Mouse (Mus musculus) urinary bladder, postnatal 14 days (tissue): ENCODE results near the gene Limch1.

Source experiments
- DNase-seq: peaks from one replicate; pipeline ENCODE4 v3.0.0; 2021; ENCODE audit warnings: low spot score

Gene Limch1

GRCm38 (mm10) chr5:66881901-66882341, 136.3 kb downstream of the Limch1 start:
- no peak for DNase-seq

- no peak for DNase-seq
Measured at GRCm38 (mm10) chr5:66882718-66883117, 137.1 kb downstream of the Limch1 start.

- no peak for DNase-seq
Measured at GRCm38 (mm10) chr5:66884505-66884904, 138.9 kb downstream of the Limch1 start.

GRCm38 (mm10) chr5:66886410-66887120, 140.9 kb downstream of the Limch1 start:
- DNase-seq = no peak

GRCm38 (mm10) chr5:66888061-66888460, 142.4 kb downstream of the Limch1 start:
- DNase-seq = no peak

- DNase-seq = no peak
Measured at GRCm38 (mm10) chr5:66889337-66889736, 143.7 kb downstream of the Limch1 start.

- DNase-seq = no peak
Measured at GRCm38 (mm10) chr5:66895440-66896120, 150.0 kb downstream of the Limch1 start.

GRCm38 (mm10) chr5:66897584-66897983, 152.0 kb downstream of the Limch1 start:
- DNase-seq = no peak

GRCm38 (mm10) chr5:66898252-66898651, 152.6 kb downstream of the Limch1 start:
- DNase-seq = no peak

GRCm38 (mm10) chr5:66898811-66899430, 153.3 kb downstream of the Limch1 start:
- no peak for DNase-seq

- DNase-seq = no peak
Measured at GRCm38 (mm10) chr5:66901116-66901515, 155.5 kb downstream of the Limch1 start.

GRCm38 (mm10) chr5:66904835-66905234, 159.2 kb downstream of the Limch1 start:
- DNase-seq = no peak

GRCm38 (mm10) chr5:66908883-66909282, 163.3 kb downstream of the Limch1 start:
- DNase-seq = no peak

- DNase-seq = no peak
Measured at GRCm38 (mm10) chr5:66909962-66910361, 164.3 kb downstream of the Limch1 start.

GRCm38 (mm10) chr5:66910610-66911009, 165.0 kb downstream of the Limch1 start:
- DNase-seq = no peak

GRCm38 (mm10) chr5:66911068-66911467, 165.4 kb downstream of the Limch1 start:
- no peak for DNase-seq

GRCm38 (mm10) chr5:66913791-66914190, 168.2 kb downstream of the Limch1 start:
- DNase-seq = no peak

GRCm38 (mm10) chr5:66917353-66918315, 172.0 kb downstream of the Limch1 start:
- no peak for DNase-seq

GRCm38 (mm10) chr5:66918316-66919305, 173.0 kb downstream of the Limch1 start:
- no peak for DNase-seq

- DNase-seq = no peak
Measured at GRCm38 (mm10) chr5:66922582-66922981, 177.0 kb downstream of the Limch1 start.

- DNase-seq = no peak
Measured at GRCm38 (mm10) chr5:66929291-66929690, 183.7 kb downstream of the Limch1 start.
